Mouse (Mus musculus): ENCODE results near the gene Slc51a.

- TF ChIP-seq POLR2A (IDR thresholded peaks at IDR 0.05; ENCODE audit: borderline replicate concordance, extremely low read depth, insufficient read depth, insufficient read length, poor library complexity, severe bottlenecking) (no peak), CTCF (IDR thresholded peaks at IDR 0.05; ENCODE audit: borderline replicate concordance, extremely low read depth, insufficient read depth, insufficient read length) (no peak)
Measured at GRCm38 (mm10) chr16:32498996-32499395, 11.3 kb upstream of the Slc51a start.
